ENCODE assay signal across 20 mouse cellular contexts in the genomic region with DNA sequence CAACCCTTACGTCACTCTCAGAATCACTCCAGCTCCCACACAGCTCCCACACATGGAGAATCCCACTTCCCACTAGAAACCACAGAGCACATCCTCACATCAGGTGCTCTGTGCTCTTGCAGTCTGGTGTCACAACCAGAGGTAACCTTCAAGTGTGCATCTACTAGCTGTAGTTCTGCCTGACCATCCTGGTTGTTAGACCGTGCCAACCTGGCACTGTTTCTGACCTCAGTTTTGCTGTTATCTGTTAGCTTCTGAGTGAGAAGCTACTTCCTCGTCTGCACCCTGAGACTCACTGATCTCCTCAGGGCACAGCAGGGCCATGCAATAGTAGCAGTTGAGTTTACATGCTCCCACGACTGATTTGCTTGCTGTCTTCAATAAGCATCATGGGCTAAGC. TPM values are rescaled to one million over a fixed set of nuclear protein-coding genes. Genes with fewer than 3 reads are reported as not detected.
DNase-seq lines count a peak whose midpoint lies in the region; TF ChIP-seq lines count a peak whose summit lies in the region.
"Had no signal": no experiment of that assay in that cellular context is flagged by ENCODE, and none has a peak within 500 bp of the region (broad histone marks: within the 10 kb centered on the region; RNA-seq: fewer than 3 reads in every experiment).

No protein-coding gene starts in this region.

- intact Hi-C loops in heart, postnatal 14 days (cut with DNase I) = no loop called here

- no peak overlapping the region for H3K9ac ChIP-seq in MEL (ENCODE audit: control insufficient read depth, low read depth, low read length, poor library complexity, severe bottlenecking)

- H3K36me3 ChIP-seq in heart, embryonic 10.5 days = no peaks in the 10 kb centered on the region
- H3K36me3 ChIP-seq in MEL (ENCODE audit: control insufficient read depth in 1 of 2, insufficient read depth in 2 of 2, low read length in 2 of 2) = no peaks in the 10 kb centered on the region
- H3K36me3 ChIP-seq: G1E had no signal

- H3K4me3 ChIP-seq in heart, embryonic 10.5 days = no peak overlapping the region
- H3K4me3 ChIP-seq in MEL (ENCODE audit: control insufficient read depth in 1 of 2, insufficient read depth in 1 of 2, low read depth in 2 of 2, low read length in 2 of 2) = no peak overlapping the region

- no peak overlapping the region for H3K27ac ChIP-seq in heart, embryonic 10.5 days
- no peak overlapping the region for H3K27ac ChIP-seq in MEL (ENCODE audit: control insufficient read depth, low read depth, low read length)

- no peaks in the 10 kb centered on the region for H3K9me3 ChIP-seq in heart, embryonic 10.5 days
- no peaks in the 10 kb centered on the region for H3K9me3 ChIP-seq in MEL (replicated peaks; ENCODE audit: insufficient read depth, low read length)
- H3K9me3 ChIP-seq: G1E had no signal

- H3K79me2 ChIP-seq in MEL (ENCODE audit: control insufficient read depth, insufficient read depth, low read length, poor library complexity) = no peaks in the 10 kb centered on the region

- no peaks in the 10 kb centered on the region for H3K27me3 ChIP-seq in heart, embryonic 10.5 days (ENCODE audit: insufficient read depth, poor library complexity, severe bottlenecking)
- H3K27me3 ChIP-seq in MEL (ENCODE audit: control insufficient read depth in 1 of 2, insufficient read depth in 2 of 2, low read length in 2 of 2) = no peaks in the 10 kb centered on the region
- H3K27me3 ChIP-seq: CH12.LX, Patski had no signal

- no peak for TF ChIP-seq RAD21 in MEL (IDR thresholded peaks at IDR 0.05; ENCODE audit: low read depth, low read length)

- peak; percentile 58 for DNase-seq in heart, adult 11 months
- no peak for DNase-seq in heart, postnatal 14 days
- peak; percentile 60 for DNase-seq in heart, embryonic 10.5 days (ENCODE audit: low spot score)
- DNase-seq in heart, postnatal 4 days = no peak
- peak; percentile 17 for DNase-seq in MEL (ENCODE audit: low read depth, low spot score)
- no peak for DNase-seq in cerebellum, adult 8-10 months
- DNase-seq: adrenal gland, adult 2 months; adrenal gland, adult 8-10 months; adrenal gland, postnatal 10 days; adrenal gland, postnatal 14 days; adrenal gland, postnatal 25 days; adrenal gland, postnatal 36 days; B cell, adult 2 months; cerebellum, adult 11 months; cerebellum, adult 11-12 months; cerebellum, adult 18-20 months; cerebellum, adult 2 months had no signal

- WGBS in heart, embryonic 10.5 days = 74% methylated on average over 4 of the region's 4 CpGs

- no peak for TF ChIP-seq EP300 in MEL (IDR thresholded peaks at IDR 0.05; ENCODE audit: low read depth in 1 of 2, low read length in 2 of 2)

- no peak for TF ChIP-seq CTCF in MEL (IDR thresholded peaks at IDR 0.05 in 2 of 3, conservative IDR thresholded peaks at IDR 0.05 in 1 of 3; ENCODE audit: control insufficient read depth in 1 of 3, insufficient read depth in 1 of 3, low read depth in 2 of 3, low read length in 3 of 3, poor library complexity in 1 of 3, severe bottlenecking in 1 of 3)

- H3K4me1 ChIP-seq in heart, embryonic 10.5 days = no peaks in the 10 kb centered on the region
- H3K4me1 ChIP-seq in MEL (ENCODE audit: control insufficient read depth in 1 of 2, insufficient read depth in 2 of 2, low read length in 2 of 2) = no peaks in the 10 kb centered on the region

- no peak for TF ChIP-seq POLR2A in MEL (IDR thresholded peaks at IDR 0.05; ENCODE audit: control insufficient read depth in 1 of 2, insufficient read depth in 1 of 2, low read depth in 1 of 2, low read length in 2 of 2, poor library complexity in 1 of 2)

TF ChIP-seq in MEL, 35 proteins besides CTCF, POLR2A, EP300 and RAD21:
- TF ChIP-seq USF1 (IDR thresholded peaks at IDR 0.05; ENCODE audit: low read depth, low read length) (no peak), MAZ (IDR thresholded peaks at IDR 0.05; ENCODE audit: low read depth, low read length) (no peak), POLR2AphosphoS2 (IDR thresholded peaks at IDR 0.05; ENCODE audit: low read length) (no peak), UBTF (IDR thresholded peaks at IDR 0.05; ENCODE audit: borderline replicate concordance, insufficient read depth, low read depth, low read length) (no peak), RCOR1 (IDR thresholded peaks at IDR 0.05; ENCODE audit: low read depth, low read length) (no peak)

RNA-seq across cellular contexts. Expression of a gene that starts 38.0 kb away (rescaled TPM):
- 10 to 100 TPM; 65.8 to 66.1 TPM for total RNA-seq in heart, postnatal 14 days (2021)
- polyA plus RNA-seq in heart, embryonic 10.5 days (2016; fragmentation: Nextera tagmentation; extraction: Ambion mirVana) = 69.9 and 79.4 TPM in 2 replicates
- 10 to 100 TPM; 90.9 to 91.6 TPM for total RNA-seq in heart, postnatal 4 days (2021)
- 47.8 and 51.1 TPM in 2 replicates for total RNA-seq in MEL (2012; rRNA removed)
- polyA plus RNA-seq in MEL (2012; ENCODE audit: insufficient read depth in 1 of 2, insufficient read length in 2 of 2, low read depth in 1 of 2, low replicate concordance in 2 of 2, missing spikeins in 1 of 2) = 100 to 1,000 TPM in 1 of 2 experiments, 10 to 100 TPM in 1; 37.3 to 122 TPM

Comparison
In these comparisons a context has a peak if more than half of its experiments do, and no peak if none do; other contexts are left out.
1. DNase-seq: peak in heart, adult 11 months (single experiment), heart, embryonic 10.5 days (single experiment) and MEL (single experiment); none in heart, postnatal 14 days (0 of 2), heart, postnatal 4 days (single experiment) and cerebellum, adult 8-10 months (single experiment).